Mouse (Mus musculus) common myeloid progenitor, adult 5-6 weeks (primary cell): ENCODE measurements around the gene Dok1. TPM values are rescaled to one million over a fixed set of nuclear protein-coding genes. Genes with fewer than 3 reads are reported as not detected.
A peak's percentile ranks its signal among the peaks of the same experiment; 100 is the strongest.

Source experiments
- ATAC-seq: replicated peaks from 2 replicates; pipeline ENCODE4 v1.8.0; 2016; ENCODE audit warnings: low read depth, mild to moderate bottlenecking, moderate TSS enrichment, inconsistent platforms; ENCODE audit not compliant: poor library complexity, severe bottlenecking
- total RNA-seq: library from RNA; stranded (forward); fragments of 200-1000, 187-1606 nt; gene quantifications from 2 replicates; pipeline ENCODE4 v1.2.3, GENCODE M21; 2017

Dok1 gene
- total RNA-seq, 1 experiment from 2014 or later: 13.2 TPM

GRCm38 (mm10) chr6:83020121-83020520 is 13.2 kb downstream of the Dok1 start:
- peak; percentile 71 for ATAC-seq

GRCm38 (mm10) chr6:83019044-83019443 is 14.2 kb downstream of the Dok1 start:
- ATAC-seq: no peak

- no peak for ATAC-seq
Observed at GRCm38 (mm10) chr6:83017190-83017589, 16.1 kb downstream of the Dok1 start.

GRCm38 (mm10) chr6:83015749-83016148 is 17.5 kb downstream of the Dok1 start:
- no peak for ATAC-seq

GRCm38 (mm10) chr6:83014482-83015466 is 18.5 kb downstream of the Dok1 start:
- ATAC-seq: peak; percentile 67

GRCm38 (mm10) chr6:83013444-83013843 is 19.8 kb downstream of the Dok1 start:
- ATAC-seq: peak; percentile 61

GRCm38 (mm10) chr6:83011756-83012155 is 21.5 kb downstream of the Dok1 start:
- no peak for ATAC-seq

- no peak for ATAC-seq
Observed at GRCm38 (mm10) chr6:83011255-83011654, 22.0 kb downstream of the Dok1 start.

- ATAC-seq: peak; percentile 35
Observed at GRCm38 (mm10) chr6:83010010-83010409, 23.3 kb downstream of the Dok1 start.

GRCm38 (mm10) chr6:83008659-83009058 is 24.6 kb downstream of the Dok1 start:
- ATAC-seq: peak; percentile 13; the same call in 1 of the 2 replicates

- peak; percentile 50 for ATAC-seq
Observed at GRCm38 (mm10) chr6:83006114-83006513, 27.2 kb downstream of the Dok1 start.

- no peak for ATAC-seq
Observed at GRCm38 (mm10) chr6:83005444-83006011, 27.7 kb downstream of the Dok1 start.

- peak; percentile 83 for ATAC-seq
Observed at GRCm38 (mm10) chr6:83004872-83005271, 28.4 kb downstream of the Dok1 start.

- ATAC-seq: no peak
Observed at GRCm38 (mm10) chr6:83004309-83004708, 29.0 kb downstream of the Dok1 start.

GRCm38 (mm10) chr6:83003850-83004249 is 29.4 kb downstream of the Dok1 start:
- ATAC-seq: no peak

- ATAC-seq: no peak
Observed at GRCm38 (mm10) chr6:83003082-83003481, 30.2 kb downstream of the Dok1 start.

- ATAC-seq: no peak
Observed at GRCm38 (mm10) chr6:82999986-83000385, 33.3 kb downstream of the Dok1 start.

- no peak for ATAC-seq
Observed at GRCm38 (mm10) chr6:82998326-82998725, 34.9 kb downstream of the Dok1 start.

- peak; percentile 10; the same call in 1 of the 2 replicates for ATAC-seq
Observed at GRCm38 (mm10) chr6:82997511-82998102, 35.7 kb downstream of the Dok1 start.

- peak; percentile 97 for ATAC-seq
Observed at GRCm38 (mm10) chr6:82996740-82997315, 36.4 kb downstream of the Dok1 start.
